Mouse (Mus musculus) heart, adult 9 months (tissue): ENCODE measurements around the gene Pih1d3.

Experiments
- DNase-seq, 2 experiments: peaks; one replicate each; pipeline ENCODE4 v3.0.0; 2022; ENCODE audit warnings: low spot score in 2 of 2

Gene Pih1d3

DNA sequence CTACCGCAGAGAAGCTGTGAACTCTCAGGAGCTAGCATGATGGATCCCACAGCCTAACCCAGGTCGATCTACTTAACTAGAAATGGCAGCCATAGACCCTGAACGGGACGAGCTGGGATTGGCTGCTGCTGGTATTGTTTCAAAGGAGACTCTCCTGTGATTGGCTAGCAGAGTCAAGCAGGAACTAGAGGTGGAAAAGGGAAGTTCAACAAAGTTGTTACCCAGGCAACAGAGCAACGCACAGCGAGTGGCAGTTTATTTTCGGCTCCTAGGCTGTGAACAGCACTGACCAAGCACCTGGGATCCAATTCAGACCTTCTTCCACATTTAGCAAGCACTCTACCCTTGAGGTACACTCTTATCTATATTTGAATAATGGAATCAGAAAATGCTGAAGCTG is at the start of gene Pih1d3, which contains the start of gene 4931428L18Rik:
TSS of gene Pih1d3 (plus strand) at position 275 of the 400 bp plus-strand sequence.
TSS of gene 4931428L18Rik (minus strand) at position 121 of the 400 bp plus-strand sequence.
- no peak for DNase-seq

- DNase-seq, result no peak
Observed at GRCm38 (mm10) chr1:31175401-31175800, 47.2 kb upstream of the Pih1d3 start.

DNA sequence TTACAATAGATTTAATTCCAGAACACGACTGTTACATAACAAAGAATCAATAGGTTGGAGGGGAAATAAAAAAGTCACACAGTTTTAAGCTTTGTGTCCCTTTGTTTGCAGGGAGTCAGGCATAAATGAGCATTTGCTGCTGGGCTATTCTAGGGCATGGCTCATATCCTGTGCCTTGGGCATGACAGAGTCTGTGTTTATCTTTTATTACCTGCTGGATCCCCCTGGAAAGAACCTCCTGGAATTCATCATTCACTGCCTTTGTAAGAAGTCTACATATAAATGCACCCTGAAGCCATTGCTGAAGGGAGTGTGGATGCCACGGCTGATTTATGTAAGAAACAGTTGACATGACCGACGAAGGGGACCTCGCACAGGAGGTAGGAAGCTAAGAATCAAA is 46.5 kb upstream of the Pih1d3 start, which contains the start of gene Lgsn:
TSS of gene Lgsn (plus strand) at position 301 of the 400 bp plus-strand sequence.
- no peak for DNase-seq

GRCm38 (mm10) chr1:31178264-31178663 is 44.4 kb upstream of the Pih1d3 start:
- no peak for DNase-seq

DNA sequence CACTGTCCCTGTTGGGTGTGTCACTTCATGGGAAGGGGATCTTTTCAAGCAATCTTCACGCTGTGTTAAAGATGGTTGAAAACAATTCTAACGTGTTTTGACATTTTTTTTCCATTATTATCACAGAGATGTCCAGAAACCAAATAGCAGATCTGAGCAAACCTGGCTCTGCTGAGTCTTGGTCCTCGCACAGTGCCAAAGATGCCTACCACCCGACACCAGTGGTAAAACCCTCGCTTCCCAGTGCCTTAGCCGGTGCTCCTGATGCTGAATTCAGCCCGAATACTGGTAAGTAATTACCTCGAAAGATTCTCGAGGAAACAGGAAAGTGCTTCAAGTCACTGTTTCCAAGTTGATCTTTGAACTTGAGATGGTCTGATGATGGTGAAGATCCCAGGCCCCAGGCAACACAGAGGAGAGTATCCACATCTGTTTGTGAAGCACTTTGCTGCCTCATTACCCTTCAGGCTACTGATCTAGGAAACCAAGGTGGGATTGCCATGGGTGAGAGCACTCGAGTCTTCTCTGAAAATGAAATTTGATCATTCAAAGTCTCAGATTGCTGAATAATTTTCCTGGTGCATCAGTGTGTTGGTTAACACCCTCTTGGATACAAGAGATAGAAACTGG is 32.3 kb upstream of the Pih1d3 start:
- no peak for DNase-seq

DNA sequence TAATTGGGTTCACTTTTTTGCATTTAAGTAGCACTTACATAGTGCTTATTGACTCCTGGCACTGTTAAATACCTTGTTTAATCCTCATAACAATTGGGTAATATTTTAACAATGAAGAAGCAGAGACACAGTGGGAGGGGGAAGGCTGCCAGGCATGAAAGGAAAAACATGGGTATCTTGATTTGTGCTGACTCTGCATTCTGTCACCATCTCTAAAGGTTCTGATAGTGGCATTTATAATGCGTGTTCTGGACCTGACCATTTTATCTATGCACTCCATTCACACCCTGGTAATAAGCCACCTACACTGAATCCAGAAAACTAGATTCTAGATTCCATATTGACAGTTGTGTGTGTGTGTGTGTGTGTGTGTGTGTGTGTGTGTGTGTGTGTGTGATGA is 27.0 kb upstream of the Pih1d3 start:
- DNase-seq, result no peak

GRCm38 (mm10) chr1:31196959-31197358 is 25.7 kb upstream of the Pih1d3 start:
- no peak for DNase-seq

DNA sequence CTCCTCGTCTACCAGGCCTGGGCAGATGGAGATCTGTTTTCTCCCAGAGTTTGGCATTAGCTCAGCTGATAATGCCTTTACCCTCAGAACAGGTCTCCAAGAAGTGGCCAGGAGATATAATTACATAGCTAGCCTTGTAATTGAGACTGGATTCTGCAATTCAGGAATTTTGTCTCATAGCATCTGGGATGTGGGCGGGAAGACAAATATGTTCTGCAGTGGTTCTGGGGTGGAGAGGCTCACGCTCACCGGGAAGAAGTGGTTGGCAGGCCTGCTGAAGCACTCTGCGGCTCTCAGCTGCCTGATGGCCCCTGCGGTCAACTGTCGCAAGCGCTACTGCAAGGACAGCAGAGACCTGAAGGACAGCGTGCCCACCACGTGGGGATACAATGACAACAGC is 18.9 kb upstream of the Pih1d3 start:
- DNase-seq, result no peak

- no peak for DNase-seq
Observed at GRCm38 (mm10) chr1:31205346-31205745, 17.3 kb upstream of the Pih1d3 start.

DNA sequence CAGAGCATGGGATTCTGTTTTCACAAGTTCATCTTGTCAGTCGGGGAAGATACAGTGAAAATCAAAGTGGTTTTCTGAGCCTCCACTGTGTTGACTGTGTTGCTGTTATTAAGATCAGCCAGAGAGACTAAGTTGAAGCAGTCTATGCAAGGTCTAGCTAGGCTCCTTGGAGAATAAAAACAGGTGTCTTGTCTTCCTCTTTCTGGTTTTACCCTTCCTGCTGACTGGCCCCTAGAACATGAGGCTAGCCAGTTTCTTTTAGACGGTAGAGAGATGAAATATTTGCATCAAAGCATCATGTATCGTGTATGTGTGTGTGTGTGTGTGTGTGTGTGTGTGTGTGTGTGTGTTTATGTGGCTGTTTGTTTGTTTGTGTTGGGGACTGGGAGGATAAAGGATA is 16.9 kb upstream of the Pih1d3 start:
- no peak for DNase-seq

DNA sequence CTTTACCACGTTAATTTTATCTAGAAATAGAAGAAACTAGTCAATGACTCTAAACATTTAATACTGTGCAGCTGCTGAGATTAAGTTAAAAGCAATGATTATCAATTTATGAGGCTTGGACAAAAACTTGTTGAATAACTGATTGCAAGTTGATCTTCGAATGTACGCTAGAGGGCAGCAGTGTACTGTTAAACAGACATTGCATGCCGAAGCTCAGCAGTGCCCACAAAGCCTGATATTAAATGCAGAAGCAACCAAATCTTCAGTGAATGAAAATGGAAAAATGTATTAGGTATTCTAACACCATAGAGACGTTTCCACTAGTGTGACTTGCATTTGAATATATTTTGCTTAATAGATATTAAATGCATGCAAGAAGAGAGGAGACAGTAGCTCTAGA is 12.5 kb upstream of the Pih1d3 start:
- DNase-seq, result peak in 1 of 2 experiments; percentile 13

- peak in 1 of 2 experiments; percentile 5 for DNase-seq
Observed at GRCm38 (mm10) chr1:31214831-31215230, 7.8 kb upstream of the Pih1d3 start.

DNA sequence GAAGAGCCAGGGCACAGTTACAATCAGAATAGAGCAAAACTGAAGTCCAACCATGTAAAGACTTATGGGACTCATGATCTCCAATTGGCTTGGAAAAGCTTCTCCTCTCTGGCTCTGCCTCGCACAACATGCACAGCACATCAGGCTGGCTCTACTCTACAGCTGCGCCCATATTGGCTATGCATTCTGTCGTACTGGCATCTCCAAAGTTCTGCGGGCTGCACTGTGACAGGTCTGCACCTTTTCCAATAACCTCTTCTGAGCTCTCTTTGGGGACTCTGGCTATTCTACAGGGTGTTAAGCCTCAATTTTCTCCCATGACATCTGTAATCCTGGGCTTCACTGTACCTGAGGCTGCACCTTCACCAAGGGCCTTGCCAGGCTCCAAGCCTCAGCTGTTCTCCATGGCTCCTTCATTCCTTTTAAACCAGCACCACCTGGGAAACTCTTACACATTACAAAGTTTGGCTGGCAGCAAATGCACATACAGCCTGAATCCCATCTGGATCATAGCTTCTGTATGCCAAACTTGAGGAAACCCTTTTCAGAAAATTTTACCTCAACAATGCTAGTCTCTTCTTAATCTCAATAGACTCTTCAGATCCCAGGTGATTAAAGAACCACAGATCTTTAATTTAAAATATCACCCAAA is 1.9 kb upstream of the Pih1d3 start:
- DNase-seq, result no peak

DNA sequence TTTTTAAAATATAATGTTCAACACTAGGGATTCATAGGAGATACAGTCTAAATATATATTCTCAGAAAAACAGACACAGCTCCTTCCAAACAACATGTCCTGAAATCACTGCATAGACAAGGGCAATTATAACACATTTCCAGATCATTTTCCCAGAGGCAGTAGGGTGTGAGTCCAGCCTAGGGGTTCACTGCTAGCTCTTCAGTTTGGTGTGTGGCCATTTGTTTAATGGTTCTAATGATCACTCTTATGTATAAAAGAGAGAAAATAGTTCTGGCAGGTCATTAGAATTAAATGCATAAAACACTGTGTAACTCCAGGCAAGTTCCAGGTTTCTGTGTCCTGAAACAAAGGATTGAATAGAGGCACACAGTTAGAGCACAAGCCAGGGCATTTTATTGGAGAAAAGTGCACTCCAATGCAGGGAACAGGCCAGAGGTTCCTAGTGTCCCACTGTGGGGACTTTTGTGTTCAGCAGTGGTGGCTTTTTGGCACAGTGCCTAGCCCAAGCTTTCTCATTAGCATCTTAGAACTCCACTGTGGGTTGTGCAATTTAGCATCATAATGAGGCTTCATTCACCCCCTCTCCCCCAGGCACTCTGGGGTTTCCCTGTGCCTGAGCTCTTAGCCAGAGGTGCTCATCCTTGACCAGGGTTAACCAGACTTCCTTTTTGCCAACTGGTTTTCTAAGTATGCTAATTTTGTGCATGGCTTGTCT is 10.8 kb downstream of the Pih1d3 start:
- DNase-seq, result no peak

GRCm38 (mm10) chr1:31260218-31260923 is 37.7 kb downstream of the Pih1d3 start:
- DNase-seq, result peak in 1 of 2 experiments; percentile 11
